Mouse (Mus musculus) CH12.LX (cell line): ENCODE data around the gene Flt3l. TPM values are rescaled to one million over a fixed set of nuclear protein-coding genes. Genes with fewer than 3 reads are reported as not detected.

Source experiments
- DNase-seq: peaks from one replicate; pipeline ENCODE4 v3.0.0-alpha.2; 2013; ENCODE audit errors: extremely low read depth
- H3K27ac ChIP-seq: 2 replicates; pipeline ENCODE4 v1.5.1; 2012; ENCODE audit warnings: low read depth, mild to moderate bottlenecking, control low read depth, moderate library complexity; ENCODE audit not compliant: insufficient read depth
- H3K27me3 ChIP-seq: replicated peaks from 2 replicates; pipeline ENCODE3; 2012; ENCODE audit warnings: inconsistent platforms
- H3K36me3 ChIP-seq, 2 experiments: replicated peaks in 1 of 2; 2 replicates each; pipeline versions ENCODE3 to v1.6.1; 2012; ENCODE audit warnings: inconsistent platforms in 1 of 2, low read length in 1 of 2, mild to moderate bottlenecking in 1 of 2, mixed read lengths in 1 of 2, moderate library complexity in 1 of 2; ENCODE audit not compliant: control insufficient read depth in 1 of 2, insufficient read depth in 1 of 2
- H3K4me1 ChIP-seq, 2 experiments: 2 replicates each; pipeline ENCODE4 v1.6.1; 2012; ENCODE audit warnings: inconsistent platforms in 1 of 2, moderate library complexity in 1 of 2; ENCODE audit not compliant: insufficient read depth in 2 of 2, control insufficient read depth in 1 of 2
- H3K4me2 ChIP-seq: 2 replicates; pipeline ENCODE4 v1.6.1; 2012; ENCODE audit warnings: low read depth, mild to moderate bottlenecking, control low read depth; ENCODE audit not compliant: poor library complexity, insufficient read depth, severe bottlenecking
- H3K4me3 ChIP-seq, 3 experiments: fragments of 150-350 bp in 1 of 3; sonication (generic) in 1 of 3; replicated peaks in 1 of 3; 2 replicates each; pipeline versions ENCODE3 to v1.5.1; 2011 to 2012; ENCODE audit warnings: low read depth in 2 of 3, low read length in 2 of 3, mild to moderate bottlenecking in 2 of 3, moderate library complexity in 2 of 3, control low read depth in 1 of 3, improper control_type of control experiment in 1 of 3, inconsistent platforms in 1 of 3, mixed read lengths in 1 of 3; ENCODE audit not compliant: poor library complexity in 1 of 3
- H3K79me2 ChIP-seq: replicated peaks from 2 replicates; pipeline ENCODE4 v1.6.1; 2012; ENCODE audit warnings: mild to moderate bottlenecking, moderate library complexity; ENCODE audit not compliant: control insufficient read depth, poor library complexity, insufficient read depth, severe bottlenecking; ENCODE audit errors: extremely low read depth
- H3K9ac ChIP-seq: 2 replicates; pipeline ENCODE4 v1.6.1; 2012; ENCODE audit warnings: low read depth, mild to moderate bottlenecking, control low read depth, moderate library complexity; ENCODE audit not compliant: insufficient read depth
- H3K9me3 ChIP-seq: replicated peaks from 2 replicates; pipeline ENCODE3; 2012; ENCODE audit warnings: low read length, inconsistent platforms, mixed read lengths
- CHD2 ChIP-seq: IDR thresholded peaks from 2 replicates; pipeline ENCODE4 v1.6.1; 2011; ENCODE audit warnings: low read length, improper control_type of control experiment
- CTCF ChIP-seq, 2 experiments: IDR thresholded peaks in 1 of 2; conservative IDR thresholded peaks in 1 of 2; 2 replicates each; pipeline ENCODE4 v1.5.1; 2011 to 2012; ENCODE audit warnings: low read depth in 2 of 2, low read length in 2 of 2, improper control_type of control experiment in 1 of 2, inconsistent platforms in 1 of 2, mild to moderate bottlenecking in 1 of 2, moderate library complexity in 1 of 2
- ELF1 ChIP-seq: IDR thresholded peaks from 2 replicates; pipeline ENCODE4 v1.6.1; 2014; ENCODE audit warnings: low read depth, mild to moderate bottlenecking, inconsistent platforms, low read length, improper control_type of control experiment
- ETS1 ChIP-seq: conservative IDR thresholded peaks from 2 replicates; pipeline ENCODE4 v1.6.1; 2012; ENCODE audit warnings: low read depth, mild to moderate bottlenecking, inconsistent platforms, low read length, improper control_type of control experiment, moderate library complexity
- MAFK ChIP-seq: IDR thresholded peaks from 2 replicates; pipeline ENCODE4 v1.6.1; 2011; ENCODE audit warnings: low read length, improper control_type of control experiment; ENCODE audit not compliant: insufficient replicate concordance
- MAZ ChIP-seq: IDR thresholded peaks from 2 replicates; pipeline ENCODE4 v1.6.1; 2012; ENCODE audit warnings: low read depth, mild to moderate bottlenecking, inconsistent platforms, low read length, improper control_type of control experiment, moderate library complexity
- MEF2A ChIP-seq: IDR thresholded peaks from 2 replicates; pipeline ENCODE4 v1.6.1; 2014; ENCODE audit warnings: low read depth, mild to moderate bottlenecking, inconsistent platforms, low read length, improper control_type of control experiment, borderline replicate concordance
- MXI1 ChIP-seq: IDR thresholded peaks from 2 replicates; pipeline ENCODE4 v1.6.1; 2011; ENCODE audit warnings: mild to moderate bottlenecking, low read depth, low read length, improper control_type of control experiment
- MYC ChIP-seq: IDR thresholded peaks from 2 replicates; pipeline ENCODE4 v1.6.1; 2011; ENCODE audit warnings: low read depth, mild to moderate bottlenecking, improper control_type of control experiment, low read length
- NRF1 ChIP-seq: IDR thresholded peaks from 2 replicates; pipeline ENCODE4 v1.6.1; 2014; ENCODE audit warnings: low read depth, mild to moderate bottlenecking, inconsistent platforms, low read length, improper control_type of control experiment, moderate library complexity
- PAX5 ChIP-seq: IDR thresholded peaks from 2 replicates; pipeline ENCODE4 v1.6.1; 2012; ENCODE audit warnings: low read length, inconsistent platforms, mixed read lengths
- POLR2AphosphoS2 ChIP-seq: IDR thresholded peaks from 2 replicates; pipeline ENCODE4 v1.6.1; 2011; ENCODE audit warnings: low read depth, low read length, improper control_type of control experiment
- RAD21 ChIP-seq: IDR thresholded peaks from 2 replicates; pipeline ENCODE4 v1.6.1; 2011; ENCODE audit warnings: low read depth, mild to moderate bottlenecking, low read length, improper control_type of control experiment, moderate library complexity
- SMC3 ChIP-seq: IDR thresholded peaks from 2 replicates; pipeline ENCODE4 v1.6.1; 2011; ENCODE audit warnings: low read depth, low read length, improper control_type of control experiment
- USF1 ChIP-seq: IDR thresholded peaks from 2 replicates; pipeline ENCODE4 v1.6.1; 2014; ENCODE audit warnings: low read depth, mild to moderate bottlenecking, inconsistent platforms, low read length, improper control_type of control experiment
- ZC3H11A ChIP-seq: IDR thresholded peaks from 2 replicates; pipeline ENCODE4 v1.6.1; 2012; ENCODE audit warnings: low read depth, mild to moderate bottlenecking, inconsistent platforms, low read length, improper control_type of control experiment
- dilution Hi-C: fragments of 300-500 bp; cut with MboI; formaldehyde crosslinking; loops from 2 replicates; pipeline ENCODE4 v1.14.3; 2020; ENCODE audit warnings: low sequenced_read_pairs; ENCODE audit not compliant: extremely low pct_unique_long_range_greater_than_20kb, extremely low pct_ligation_motif_present
- in situ Hi-C: fragments of 300-500 bp; cut with MboI; formaldehyde crosslinking; loops from 3 replicates; pipeline ENCODE4 v1.14.3; 2019; ENCODE audit warnings: low sequenced_read_pairs, low pct_ligation_motif_present, low pct_unique_long_range_greater_than_20kb, mixed read lengths
- polyA plus RNA-seq: library from polyadenylated mRNA; unstranded; fragments of >175 nt; gene quantifications from 2 replicates; pipeline ENCODE4 v1.2.1, GENCODE M21; 2012; ENCODE audit warnings: low read depth; ENCODE audit not compliant: insufficient read length
- total RNA-seq, 2 experiments: library from RNA; depleted of rRNA; stranded (reverse); fragments of 300-350 nt in 1 of 2; fragments of >200 nt in 1 of 2; gene quantifications; 2 replicates each; pipeline ENCODE4 v1.2.3; 2012 to 2014

Flt3l gene
- total and polyA plus RNA-seq, 3 experiments, result 4.6 to 14.9 (median 4.9) TPM

- no peaks in the 10 kb centered on the region for H3K36me3 ChIP-seq
- H3K27me3 ChIP-seq, result no peaks in the 10 kb centered on the region
- no peak overlapping the region for H3K9ac ChIP-seq
- peaks cover 0 to 12% of the 10 kb centered on the region in 2 experiments; a peak in 2 of 4 replicates for H3K4me1 ChIP-seq
- no peak overlapping the region for H3K4me2 ChIP-seq
- no peaks in the 10 kb centered on the region for H3K9me3 ChIP-seq
- no peak for DNase-seq
- dilution Hi-C loops, result no loop called here
- H3K27ac ChIP-seq, result no peak overlapping the region
- H3K79me2 ChIP-seq, result no peaks in the 10 kb centered on the region
- TF ChIP-seq CTCF (conservative IDR thresholded peaks at IDR 0.05 in 1 of 2, IDR thresholded peaks at IDR 0.05 in 1 of 2; ENCODE audit: low read depth in 2 of 2, low read length in 2 of 2), result no peak
- no peak for TF ChIP-seq NRF1
- TF ChIP-seq MAFK, result no peak
- TF ChIP-seq ZC3H11A, result no peak
- no peak for TF ChIP-seq POLR2AphosphoS2
- no peak for TF ChIP-seq ETS1
- H3K4me3 ChIP-seq, result no peak overlapping the region
- in situ Hi-C loops, result no loop called here
Measured at GRCm38 (mm10) chr7:45100046-45100445, 36.2 kb downstream of the Flt3l start.

GRCm38 (mm10) chr7:45098541-45099240 is 37.5 kb downstream of the Flt3l start:
- H3K4me3 ChIP-seq, result no peak overlapping the region
- no peaks in the 10 kb centered on the region for H3K9me3 ChIP-seq
- peaks cover 0 to 12% of the 10 kb centered on the region in 2 experiments; a peak in 2 of 4 replicates for H3K4me1 ChIP-seq
- DNase-seq, result no peak
- dilution Hi-C loops (no loop called here), in situ Hi-C loops (no loop called here)
- H3K27me3 ChIP-seq, result no peaks in the 10 kb centered on the region
- no peaks in the 10 kb centered on the region for H3K79me2 ChIP-seq
- no peaks in the 10 kb centered on the region for H3K36me3 ChIP-seq
- H3K9ac ChIP-seq, result no peak overlapping the region
- no peak overlapping the region for H3K27ac ChIP-seq
- TF ChIP-seq POLR2AphosphoS2 (no peak), CHD2 (no peak), MYC (no peak), MEF2A (no peak), PAX5 (no peak), NRF1 (no peak), ELF1 (no peak), MXI1 (no peak), RAD21 (peak; percentile 16), SMC3 (peak; percentile 25; the same call in 1 of the 2 replicates), MAZ (no peak), CTCF (conservative IDR thresholded peaks at IDR 0.05 in 1 of 2, IDR thresholded peaks at IDR 0.05 in 1 of 2; ENCODE audit: low read depth in 2 of 2, low read length in 2 of 2) (peak; percentile 17 to 51; a peak in 2 of 4 replicates), USF1 (no peak)
- H3K4me2 ChIP-seq, result no peak overlapping the region
